Mouse (Mus musculus) urinary bladder, postnatal 14 days (tissue): Measurements from ENCODE around the gene Myh9.

ENCODE experiments used
- DNase-seq: peaks from one replicate; pipeline ENCODE4 v3.0.0; 2021; ENCODE audit warnings: low spot score

Myh9 gene

GRCm38 (mm10) chr15:77807264-77807585 is 34.8 kb downstream of the Myh9 start:
- no peak for DNase-seq

- DNase-seq: no peak
These were observed 35.3 kb downstream of the Myh9 start for GRCm38 (mm10) chr15:77806565-77807263.

GRCm38 (mm10) chr15:77805657-77806056 is 36.3 kb downstream of the Myh9 start:
- DNase-seq: no peak

- no peak for DNase-seq
These were observed 37.0 kb downstream of the Myh9 start for GRCm38 (mm10) chr15:77804949-77805348.

GRCm38 (mm10) chr15:77804460-77804859 is 37.5 kb downstream of the Myh9 start:
- no peak for DNase-seq

GRCm38 (mm10) chr15:77803747-77804146 is 38.2 kb downstream of the Myh9 start:
- no peak for DNase-seq

GRCm38 (mm10) chr15:77802992-77803391 is 39.0 kb downstream of the Myh9 start:
- DNase-seq: no peak

GRCm38 (mm10) chr15:77801188-77801587 is 40.8 kb downstream of the Myh9 start:
- no peak for DNase-seq

- peak; percentile 76 for DNase-seq
These were observed 41.5 kb downstream of the Myh9 start for GRCm38 (mm10) chr15:77800511-77800910.

- no peak for DNase-seq
These were observed 42.2 kb downstream of the Myh9 start for GRCm38 (mm10) chr15:77799491-77800474.

GRCm38 (mm10) chr15:77798664-77799490 is 43.1 kb downstream of the Myh9 start:
- peak; percentile 87 for DNase-seq

- peak; percentile 55 for DNase-seq
These were observed 44.2 kb downstream of the Myh9 start for GRCm38 (mm10) chr15:77797609-77798411.

- no peak for DNase-seq
These were observed 45.5 kb downstream of the Myh9 start for GRCm38 (mm10) chr15:77796409-77797035.

- DNase-seq: no peak
These were observed 47.0 kb downstream of the Myh9 start for GRCm38 (mm10) chr15:77794908-77795356.

GRCm38 (mm10) chr15:77794138-77794907 is 47.7 kb downstream of the Myh9 start:
- DNase-seq: no peak

- no peak for DNase-seq
These were observed 48.4 kb downstream of the Myh9 start for GRCm38 (mm10) chr15:77793554-77793953.

- DNase-seq: no peak
These were observed 48.9 kb downstream of the Myh9 start for GRCm38 (mm10) chr15:77793094-77793493.

GRCm38 (mm10) chr15:77792056-77792455 is 49.9 kb downstream of the Myh9 start:
- no peak for DNase-seq

- no peak for DNase-seq
These were observed 51.1 kb downstream of the Myh9 start for GRCm38 (mm10) chr15:77790656-77791405.
